Mouse (Mus musculus) hindbrain, embryonic 12.5 days (tissue): ENCODE measurements around the gene Rpl5. TPM values are rescaled to one million over a fixed set of nuclear protein-coding genes. Genes with fewer than 3 reads are reported as not detected.
"Not testable (repeated sequence)": the region's sequence is repeated elsewhere in the genome, so short reads cannot be mapped to it uniquely, and the experiment has no call there.

ENCODE experiments used
- ATAC-seq: fragments of 200-750 bp; cut with Nextera tagmentation; 2 replicates; pipeline ENCODE4 v1.8.0; 2017; ENCODE audit warnings: moderate TSS enrichment; ENCODE audit not compliant: low FRiP score
- H3K27ac ChIP-seq: fragments of 300-500 bp; sonication (generic); 2 replicates; pipeline ENCODE4 v1.5.1; 2016; ENCODE audit warnings: mild to moderate bottlenecking
- H3K27me3 ChIP-seq: fragments of 300-500 bp; sonication (generic); 2 replicates; pipeline ENCODE4 v1.6.1; 2016; ENCODE audit warnings: mild to moderate bottlenecking
- H3K36me3 ChIP-seq: fragments of 300-500 bp; sonication (generic); 2 replicates; pipeline ENCODE4 v1.6.1; 2016; ENCODE audit warnings: mild to moderate bottlenecking
- H3K4me1 ChIP-seq: fragments of 300-500 bp; sonication (generic); 2 replicates; pipeline ENCODE4 v1.6.1; 2016
- H3K4me2 ChIP-seq: fragments of 300-500 bp; sonication (generic); replicated peaks from 2 replicates; pipeline ENCODE4 v1.6.1; 2016; ENCODE audit warnings: mild to moderate bottlenecking
- H3K4me3 ChIP-seq: fragments of 300-500 bp; sonication (generic); 2 replicates; pipeline ENCODE4 v1.5.1; 2016; ENCODE audit warnings: mild to moderate bottlenecking
- H3K9ac ChIP-seq: fragments of 300-500 bp; sonication (generic); 2 replicates; pipeline ENCODE4 v1.6.1; 2016; ENCODE audit warnings: mild to moderate bottlenecking, moderate library complexity
- H3K9me3 ChIP-seq: fragments of 300-500 bp; sonication (generic); replicated peaks from 2 replicates; pipeline ENCODE4 v1.6.1; 2016; ENCODE audit warnings: mild to moderate bottlenecking
- WGBS: fragments of 180-500 bp; shearing (Covaris S2); methylation state at CpG from one replicate; pipeline ENCODE4 v1.1.7; 2016; 5-methylcytosine and 5-hydroxymethylcytosine counted together
- polyA plus RNA-seq: library from polyadenylated mRNA; unstranded; fragments of >200 nt; fragmentation: Nextera tagmentation; extraction: Ambion mirVana; gene quantifications from 2 replicates; pipeline ENCODE4 v1.2.1, GENCODE M21; 2016

Gene Rpl5
- polyA plus RNA-seq, 1 experiment from 2014 or later = 59.8 TPM

- ATAC-seq = no peak
- 73% methylated on average over 7 of the region's 7 CpGs for WGBS
These were observed 26.4 kb upstream of the Rpl5 start for GRCm38 (mm10) chr5:107873886-107874302.

GRCm38 (mm10) chr5:107874561-107875260 lies 25.6 kb upstream of the Rpl5 start, which contains the start of gene Evi5:
Evi5 (minus strand) TSS chr5:107875107.
- no peak within 1 kb of the TSS for H3K27ac ChIP-seq
- H3K9me3 ChIP-seq = no peaks in the 10 kb centered on the region
- H3K4me2 ChIP-seq = no peak within 1 kb of the TSS
- 51% methylated on average over 4 of the region's 4 CpGs for WGBS
- H3K36me3 ChIP-seq = no peaks in the 10 kb centered on the region
- no peak within 1 kb of the TSS for H3K9ac ChIP-seq
- ATAC-seq = no peak
- H3K4me1 ChIP-seq = no peaks in the 10 kb centered on the region
- no peak within 1 kb of the TSS for H3K4me3 ChIP-seq
- H3K27me3 ChIP-seq = no peaks in the 10 kb centered on the region

More at GRCm38 (mm10) chr5:107873886-107874302, 26.4 kb upstream of the Rpl5 start:
- H3K27ac ChIP-seq = no peak overlapping the region
- H3K4me1 ChIP-seq = no peaks in the 10 kb centered on the region
- H3K9me3 ChIP-seq = no peaks in the 10 kb centered on the region
- no peak overlapping the region for H3K9ac ChIP-seq
- no peaks in the 10 kb centered on the region for H3K36me3 ChIP-seq
- no peak overlapping the region for H3K4me3 ChIP-seq
- no peak overlapping the region for H3K4me2 ChIP-seq
- no peaks in the 10 kb centered on the region for H3K27me3 ChIP-seq

DNA sequence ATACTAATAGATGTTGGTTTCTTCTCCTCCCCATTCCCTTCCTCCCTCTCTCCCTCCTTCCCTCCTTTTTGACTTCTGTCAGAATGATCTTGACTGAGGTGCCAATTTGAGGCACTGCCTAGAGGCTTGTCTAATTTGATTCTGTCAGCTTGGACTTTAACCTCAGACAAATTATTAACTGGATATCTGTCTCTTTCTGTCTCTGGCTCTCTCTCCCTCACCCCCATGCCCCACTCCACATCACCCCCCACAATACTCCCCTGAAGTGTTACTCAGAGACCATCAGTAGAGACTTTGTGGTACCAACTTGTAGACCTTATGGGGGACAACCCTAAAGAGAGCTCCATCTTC lies 25.1 kb upstream of the Rpl5 start:
- ATAC-seq = no peak
- Histone ChIP-seq H3K4me1 (no peaks in the 10 kb centered on the region), H3K36me3 (no peaks in the 10 kb centered on the region), H3K27me3 (no peaks in the 10 kb centered on the region), H3K4me3 (no peak overlapping the region), H3K9ac (no peak overlapping the region), H3K9me3 (no peaks in the 10 kb centered on the region), H3K4me2 (no peak overlapping the region), H3K27ac (no peak overlapping the region)

DNA sequence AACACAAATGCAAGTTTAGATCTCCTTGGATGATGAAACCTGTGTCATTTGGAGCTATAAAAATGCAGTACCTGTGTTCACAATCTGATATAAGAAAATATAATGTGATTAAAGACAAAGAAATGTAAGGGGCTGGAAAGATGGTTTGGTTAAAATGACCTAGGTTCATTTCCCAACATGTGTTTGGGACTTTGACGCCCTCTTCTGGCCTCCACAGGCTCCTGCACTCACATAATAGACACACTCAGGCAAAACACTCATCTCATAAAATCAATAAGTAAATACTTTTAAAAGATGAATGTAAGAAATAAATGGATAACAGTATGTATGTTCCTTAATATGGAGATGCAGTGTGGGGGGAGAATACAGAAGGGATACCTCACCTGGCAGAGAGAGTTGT lies 23.2 kb upstream of the Rpl5 start:
- Histone ChIP-seq H3K4me2 (no peak overlapping the region), H3K36me3 (no peaks in the 10 kb centered on the region), H3K9ac (no peak overlapping the region), H3K4me1 (no peaks in the 10 kb centered on the region), H3K27me3 (no peaks in the 10 kb centered on the region), H3K9me3 (no peaks in the 10 kb centered on the region), H3K27ac (no peak overlapping the region), H3K4me3 (no peak overlapping the region)
- no peak for ATAC-seq
- WGBS = 82% methylated on average over 1 of the region's 1 CpGs

- 83% methylated on average over 5 of the region's 5 CpGs for WGBS
- H3K4me1 ChIP-seq = no peaks in the 10 kb centered on the region
- no peaks in the 10 kb centered on the region for H3K9me3 ChIP-seq
- no peak for ATAC-seq
- H3K36me3 ChIP-seq = no peaks in the 10 kb centered on the region
- no peak overlapping the region for H3K27ac ChIP-seq
- H3K27me3 ChIP-seq = no peaks in the 10 kb centered on the region
- H3K4me3 ChIP-seq = no peak overlapping the region
- no peak overlapping the region for H3K9ac ChIP-seq
- no peak overlapping the region for H3K4me2 ChIP-seq
These were observed 19.6 kb upstream of the Rpl5 start for GRCm38 (mm10) chr5:107880710-107881109.

DNA sequence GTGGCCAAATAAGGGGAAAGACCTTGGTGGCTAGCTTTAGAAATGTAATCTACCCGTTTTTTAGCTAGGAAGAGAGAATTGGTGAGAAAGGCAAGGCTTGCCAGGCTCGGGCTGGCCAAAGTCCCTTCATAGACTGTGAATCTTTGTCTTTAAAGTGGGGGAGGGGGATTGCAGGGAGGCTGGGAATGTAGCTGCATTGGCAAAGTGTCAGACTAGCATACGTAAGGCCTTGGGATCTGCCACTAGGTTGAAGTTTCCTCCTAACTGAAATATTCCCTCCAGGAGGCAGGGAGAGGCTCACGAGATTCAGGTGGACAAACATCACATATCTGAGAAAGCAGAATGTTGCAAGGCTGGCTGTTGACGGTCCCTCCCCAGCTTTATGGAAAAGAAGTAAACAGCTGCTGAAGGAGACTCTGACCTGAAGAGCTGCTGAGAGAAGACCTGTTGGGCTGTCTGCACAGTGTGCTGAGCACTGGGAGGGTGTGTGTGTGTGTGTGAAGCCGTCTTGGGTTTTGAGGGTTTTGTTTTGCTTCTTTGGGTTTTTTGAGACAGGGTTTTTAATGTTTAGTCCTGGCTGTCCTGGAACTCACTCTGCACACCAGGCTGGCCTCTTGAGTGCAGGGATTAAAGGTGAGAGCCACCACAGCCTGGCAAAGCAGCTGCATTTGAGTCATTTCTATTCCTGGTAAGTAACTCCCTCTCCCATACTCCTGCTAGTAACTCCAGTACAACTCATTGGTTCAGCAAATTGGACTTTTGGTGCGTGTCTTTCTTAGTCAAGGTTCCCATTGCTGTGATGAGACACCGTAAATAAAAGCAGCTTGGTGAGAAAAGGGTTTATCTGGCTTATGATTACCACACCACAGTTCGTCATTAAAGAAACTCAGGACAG lies 10.1 kb upstream of the Rpl5 start:
- Histone ChIP-seq H3K27ac (no peak overlapping the region), H3K4me2 (no peak overlapping the region), H3K36me3 (no peaks in the 10 kb centered on the region), H3K4me3 (no peak overlapping the region), H3K9ac (no peak overlapping the region), H3K27me3 (no peaks in the 10 kb centered on the region), H3K4me1 (no peaks in the 10 kb centered on the region), H3K9me3 (no peaks in the 10 kb centered on the region)
- no peak for ATAC-seq
- WGBS = 69% methylated on average over 9 of the region's 9 CpGs

DNA sequence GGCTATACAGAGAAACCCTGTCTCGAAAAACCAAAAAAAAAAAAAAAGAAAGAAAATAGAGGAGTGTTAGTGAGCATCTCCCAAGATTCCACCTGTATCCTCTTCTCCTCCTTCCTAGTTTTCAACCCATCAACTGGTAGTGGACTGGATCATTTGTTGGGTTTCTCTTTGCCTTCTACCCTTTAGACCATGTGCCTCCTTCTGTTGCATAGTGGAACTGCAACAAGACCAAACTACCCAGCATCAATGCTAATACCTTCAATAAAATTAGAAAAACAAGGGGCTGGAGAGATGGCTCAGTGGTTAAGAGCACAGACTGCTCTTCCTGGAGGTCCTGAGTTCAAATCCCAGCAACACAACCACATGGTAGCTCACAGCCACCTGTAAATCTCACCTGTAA lies 8.8 kb upstream of the Rpl5 start:
- not testable (repeated sequence) for H3K4me3 ChIP-seq, ATAC-seq, H3K27me3 ChIP-seq, H3K4me1 ChIP-seq, H3K4me2 ChIP-seq, H3K9ac ChIP-seq, H3K36me3 ChIP-seq, H3K27ac ChIP-seq, H3K9me3 ChIP-seq
- 50% methylated on average over 1 of the region's 1 CpGs for WGBS

GRCm38 (mm10) chr5:107894676-107895075 lies 5.6 kb upstream of the Rpl5 start:
- Histone ChIP-seq H3K4me2 (no peak overlapping the region), H3K27ac (no peak overlapping the region), H3K27me3 (no peaks in the 10 kb centered on the region), H3K4me3 (no peak overlapping the region), H3K9ac (no peak overlapping the region), H3K4me1 (no peaks in the 10 kb centered on the region), H3K36me3 (no peaks in the 10 kb centered on the region), H3K9me3 (no peaks in the 10 kb centered on the region)
- ATAC-seq = no peak
- 71% methylated on average over 7 of the region's 7 CpGs for WGBS

DNA sequence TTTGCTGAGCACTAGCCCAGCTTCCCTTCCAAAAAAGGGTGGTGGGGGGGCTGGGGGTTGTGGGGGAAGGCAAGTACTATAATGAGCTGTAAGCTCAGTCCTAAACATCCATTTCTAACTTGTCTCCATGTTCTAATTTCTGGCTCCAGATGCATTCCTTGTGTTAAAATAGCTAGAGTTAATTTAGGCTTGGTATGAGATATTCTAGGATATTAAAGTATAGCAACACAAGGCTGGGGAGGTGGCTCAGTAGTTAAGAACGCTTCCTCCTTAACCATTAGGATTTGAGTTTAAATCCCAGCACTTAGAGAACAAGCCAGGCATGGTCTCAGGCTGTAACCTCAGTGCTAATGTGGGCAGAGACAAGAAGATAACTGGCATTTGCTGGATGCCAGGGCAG lies 4.0 kb upstream of the Rpl5 start:
- Histone ChIP-seq H3K4me1 (no peaks in the 10 kb centered on the region), H3K9ac (no peak overlapping the region), H3K9me3 (no peaks in the 10 kb centered on the region), H3K27ac (no peak overlapping the region), H3K4me3 (no peak overlapping the region), H3K36me3 (no peaks in the 10 kb centered on the region), H3K27me3 (no peaks in the 10 kb centered on the region), H3K4me2 (no peak overlapping the region)
- WGBS = 76% methylated on average over 1 of the region's 1 CpGs
- no peak for ATAC-seq

DNA sequence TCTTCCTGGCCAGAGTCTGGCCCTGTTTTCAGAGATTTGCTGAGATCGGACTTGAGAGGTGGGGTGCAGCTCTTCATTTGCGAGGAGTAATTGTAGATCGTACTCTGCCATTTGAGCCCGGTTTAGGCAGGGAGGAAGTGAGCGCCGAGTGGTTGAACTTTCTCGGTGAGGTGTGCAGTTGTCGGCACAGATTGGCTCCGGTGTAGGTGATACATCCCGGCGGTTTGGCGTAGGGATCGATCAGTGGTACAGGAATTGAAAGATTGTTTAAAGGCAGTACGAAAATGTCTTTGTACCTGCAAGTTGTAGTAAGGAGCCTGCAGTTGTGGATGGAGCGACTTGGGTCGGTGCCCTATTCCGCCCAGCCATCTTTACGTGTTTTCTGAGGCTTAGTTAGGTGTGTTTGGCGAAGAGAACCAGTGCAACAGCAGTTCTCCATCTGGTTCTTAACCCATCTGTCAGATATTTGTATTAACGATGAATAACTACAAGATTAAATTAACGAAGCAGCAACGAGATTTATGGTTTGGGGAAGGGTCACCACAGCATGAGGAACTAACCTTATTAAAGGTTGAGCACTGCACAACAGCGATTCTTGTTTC lies 813 bp downstream of the Rpl5 start:
- Histone ChIP-seq H3K9me3 (no peaks in the 10 kb centered on the region), H3K4me3 (peak overlapping the region; percentile 99), H3K4me2 (peak overlapping the region; percentile 80), H3K4me1 (peaks cover 14% of the 10 kb centered on the region), H3K27ac (peak overlapping the region; percentile 93), H3K27me3 (no peaks in the 10 kb centered on the region), H3K9ac (peak overlapping the region; percentile 95), H3K36me3 (peaks cover 35% of the 10 kb centered on the region)
- peak; percentile 40 for ATAC-seq
- under 1% methylated on average over 23 of the region's 23 CpGs for WGBS

DNA sequence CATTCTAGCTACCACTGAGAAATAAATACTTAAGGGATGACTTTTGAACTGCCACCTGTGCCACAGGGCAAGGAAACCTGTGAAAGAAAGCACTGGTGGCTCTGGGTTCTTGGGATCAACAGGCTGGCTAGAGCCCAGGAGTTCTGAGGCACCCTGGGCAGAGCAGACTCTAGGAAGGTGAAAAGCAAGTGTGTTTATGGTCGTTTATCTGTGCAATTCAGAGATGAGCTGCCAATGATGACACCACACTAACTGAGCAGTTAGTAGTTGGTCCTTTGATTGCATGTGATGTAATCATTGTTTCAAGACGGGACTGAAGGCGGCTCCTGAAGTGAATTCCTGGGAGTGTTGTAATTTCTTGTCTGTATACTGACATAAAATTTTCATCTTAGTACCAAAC lies 4.0 kb downstream of the Rpl5 start:
- H3K27me3 ChIP-seq = no peaks in the 10 kb centered on the region
- no peak for ATAC-seq
- H3K9me3 ChIP-seq = no peaks in the 10 kb centered on the region
- 84% methylated on average over 3 of the region's 3 CpGs for WGBS
- no peak overlapping the region for H3K27ac ChIP-seq
- no peak overlapping the region for H3K4me3 ChIP-seq
- H3K4me2 ChIP-seq = no peak overlapping the region
- H3K36me3 ChIP-seq = peaks cover 67% of the 10 kb centered on the region
- H3K4me1 ChIP-seq = peaks cover 14% of the 10 kb centered on the region
- H3K9ac ChIP-seq = no peak overlapping the region

DNA sequence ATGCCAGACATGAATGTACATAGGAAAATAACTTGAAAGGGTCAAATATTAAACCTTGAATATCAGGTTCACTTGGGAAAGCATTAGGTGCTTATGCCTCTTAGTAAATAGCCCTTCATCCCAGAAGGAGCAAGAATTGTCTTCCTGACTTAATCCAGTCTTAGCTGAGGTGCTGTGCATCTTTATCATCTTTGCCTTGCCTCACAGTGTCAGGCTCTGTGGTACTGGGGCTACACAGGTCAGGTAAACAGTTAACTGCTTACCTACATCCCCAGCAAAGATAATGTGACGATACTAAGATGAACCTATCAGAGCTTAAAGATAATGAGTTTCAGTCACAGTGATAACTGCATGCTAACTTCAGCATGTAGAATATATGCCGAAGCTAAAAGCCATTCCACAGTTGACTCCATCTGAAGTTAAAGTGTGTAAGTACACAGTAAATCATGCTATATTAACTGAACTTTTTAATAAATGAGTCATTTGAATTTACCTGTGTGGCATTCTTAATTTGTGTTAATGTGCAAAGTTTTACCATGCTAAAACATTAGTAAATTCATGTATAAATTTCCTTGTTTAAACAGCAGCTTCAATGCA lies 8.3 kb downstream of the Rpl5 start:
- Histone ChIP-seq H3K4me1 (no peaks in the 10 kb centered on the region), H3K9me3 (no peaks in the 10 kb centered on the region), H3K9ac (no peak overlapping the region), H3K27ac (no peak overlapping the region), H3K4me2 (no peak overlapping the region), H3K27me3 (no peaks in the 10 kb centered on the region), H3K4me3 (no peak overlapping the region), H3K36me3 (peaks cover 63% of the 10 kb centered on the region)
- ATAC-seq = no peak
- 90% methylated on average over 2 of the region's 2 CpGs for WGBS
